Comparison of ENCODE assay signal across 11 mouse cellular contexts in the genomic region with DNA sequence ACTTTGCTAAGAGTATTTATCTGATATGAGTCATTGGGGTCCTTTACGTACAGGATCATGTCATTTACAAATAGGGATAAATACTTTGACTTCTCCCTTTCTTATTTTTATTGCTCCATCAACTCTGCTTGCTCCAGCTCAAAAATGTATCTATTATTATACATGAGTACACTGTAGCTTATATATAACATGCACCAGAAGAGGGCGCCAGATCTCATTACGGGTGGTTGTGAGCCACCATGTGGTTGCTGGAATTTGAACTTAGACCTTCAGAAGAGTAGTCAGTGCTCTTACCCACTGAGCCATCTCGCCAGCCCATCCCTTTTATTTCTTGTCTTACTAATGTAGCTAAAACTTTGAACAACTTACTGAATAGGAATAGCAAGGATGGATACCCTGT. TPM values are rescaled to one million over a fixed set of nuclear protein-coding genes. Genes with fewer than 3 reads are reported as not detected.
DNase-seq lines count a peak whose midpoint lies in the region; ATAC-seq and TF ChIP-seq lines count a peak whose summit lies in the region.
"Had no signal": no experiment of that assay in that cellular context is flagged by ENCODE, and none has a peak within 500 bp of the region (broad histone marks: within the 10 kb centered on the region; RNA-seq: fewer than 3 reads in every experiment).

No protein-coding gene starts in this region.

- no peaks in the 10 kb centered on the region for H3K9me3 ChIP-seq in hindbrain, embryonic 13.5 days
- no peaks in the 10 kb centered on the region for H3K9me3 ChIP-seq in forebrain, embryonic 14.5 days (replicated peaks; ENCODE audit: control insufficient read depth, low read length)
- H3K9me3 ChIP-seq: forebrain, embryonic 15.5 days; hindbrain, embryonic 15.5 days; liver, embryonic 15.5 days had no signal

- no peak overlapping the region for H3K4me3 ChIP-seq in spleen, adult 2 months (ENCODE audit: extremely low read depth, insufficient read depth, insufficient read length)
- H3K4me3 ChIP-seq in hindbrain, embryonic 13.5 days = no peak overlapping the region
- no peak overlapping the region for H3K4me3 ChIP-seq in forebrain, embryonic 14.5 days (ENCODE audit: low read depth, low read length)
- H3K4me3 ChIP-seq: forebrain, embryonic 15.5 days; hindbrain, embryonic 15.5 days; liver, embryonic 15.5 days had no signal

- no peak overlapping the region for H3K4me2 ChIP-seq in hindbrain, embryonic 13.5 days
- H3K4me2 ChIP-seq in forebrain, embryonic 14.5 days (ENCODE audit: low read length) = no peak overlapping the region
- H3K4me2 ChIP-seq: forebrain, embryonic 15.5 days; hindbrain, embryonic 15.5 days; liver, embryonic 15.5 days had no signal

- 0 out of 2 replicates have a peak, but pooled peaks have one; percentile 7 for TF ChIP-seq CTCF in brain, embryonic 14.5 days (IDR thresholded peaks at IDR 0.05; ENCODE audit: borderline replicate concordance, extremely low read depth, insufficient read depth, insufficient read length)
- TF ChIP-seq CTCF in spleen, adult 2 months (IDR thresholded peaks at IDR 0.05; ENCODE audit: extremely low read depth, insufficient read depth, insufficient read length, insufficient replicate concordance) = no peak

- DNase-seq in kidney, postnatal 4 days = peak; percentile 16 to 35
- DNase-seq in kidney, adult 11 months = no peak
- peak; percentile 11 to 43 for DNase-seq in CD8-positive naive resting alpha-beta T cell, adult 2 months (ENCODE audit: low read depth in 2 of 2, low spot score in 2 of 2)
- no peak for DNase-seq in brain, embryonic 14.5 days (ENCODE audit: low read depth)
- DNase-seq in spleen, adult 2 months (ENCODE audit: low read depth in 1 of 2, low spot score in 2 of 2) = peak; percentile 12 to 26
- no peak for DNase-seq in forebrain, embryonic 14.5 days (ENCODE audit: low spot score)
- DNase-seq in right cerebral cortex, adult 2 months (ENCODE audit: low spot score in 2 of 2) = no peak

- 66% methylated on average over 4 of the region's 4 CpGs for WGBS in spleen, adult 2 months
- 54% methylated on average over 4 of the region's 4 CpGs for WGBS in hindbrain, embryonic 13.5 days
- WGBS in forebrain, embryonic 14.5 days = 55% methylated on average over 4 of the region's 4 CpGs

- no peak for ATAC-seq in hindbrain, embryonic 13.5 days (ENCODE audit: low FRiP score)
- no peak for ATAC-seq in forebrain, embryonic 14.5 days
- ATAC-seq: forebrain, embryonic 15.5 days had no signal

- no peak overlapping the region for H3K27ac ChIP-seq in spleen, adult 2 months (ENCODE audit: insufficient read depth, low read length)
- no peak overlapping the region for H3K27ac ChIP-seq in hindbrain, embryonic 13.5 days
- no peak overlapping the region for H3K27ac ChIP-seq in forebrain, embryonic 14.5 days (ENCODE audit: low read depth, low read length)
- H3K27ac ChIP-seq: forebrain, embryonic 15.5 days; hindbrain, embryonic 15.5 days; liver, embryonic 15.5 days had no signal

- H3K27me3 ChIP-seq in spleen, adult 2 months (ENCODE audit: control insufficient read depth, insufficient read depth, low read length) = no peaks in the 10 kb centered on the region
- no peaks in the 10 kb centered on the region for H3K27me3 ChIP-seq in hindbrain, embryonic 13.5 days
- no peaks in the 10 kb centered on the region for H3K27me3 ChIP-seq in forebrain, embryonic 14.5 days (replicated peaks; ENCODE audit: control insufficient read depth, insufficient read depth, low read length)
- H3K27me3 ChIP-seq: forebrain, embryonic 15.5 days; hindbrain, embryonic 15.5 days; liver, embryonic 15.5 days had no signal

- no peaks in the 10 kb centered on the region for H3K4me1 ChIP-seq in spleen, adult 2 months (ENCODE audit: control insufficient read depth, insufficient read depth, insufficient read length)
- no peaks in the 10 kb centered on the region for H3K4me1 ChIP-seq in hindbrain, embryonic 13.5 days (replicated peaks)
- no peaks in the 10 kb centered on the region for H3K4me1 ChIP-seq in forebrain, embryonic 14.5 days (ENCODE audit: control insufficient read depth, insufficient read depth, low read length)
- H3K4me1 ChIP-seq: forebrain, embryonic 15.5 days; hindbrain, embryonic 15.5 days had no signal

- no peaks in the 10 kb centered on the region for H3K36me3 ChIP-seq in spleen, adult 2 months (ENCODE audit: control insufficient read depth, insufficient read depth, low read length)
- H3K36me3 ChIP-seq in hindbrain, embryonic 13.5 days = peaks cover 4% of the 10 kb centered on the region; the same call in 1 of the 2 replicates
- no peaks in the 10 kb centered on the region for H3K36me3 ChIP-seq in forebrain, embryonic 14.5 days (ENCODE audit: control insufficient read depth, insufficient read depth, low read length)
- H3K36me3 ChIP-seq: forebrain, embryonic 15.5 days; hindbrain, embryonic 15.5 days had no signal

- no peak for TF ChIP-seq POLR2A in brain, embryonic 14.5 days (IDR thresholded peaks at IDR 0.05; ENCODE audit: borderline replicate concordance, extremely low read depth, insufficient read depth, insufficient read length, poor library complexity, severe bottlenecking)
- no peak for TF ChIP-seq POLR2A in spleen, adult 2 months (IDR thresholded peaks at IDR 0.05; ENCODE audit: low read depth, low read length)

- no peak overlapping the region for H3K9ac ChIP-seq in hindbrain, embryonic 13.5 days
- H3K9ac ChIP-seq in forebrain, embryonic 14.5 days (ENCODE audit: low read length) = no peak overlapping the region
- H3K9ac ChIP-seq: forebrain, embryonic 15.5 days; hindbrain, embryonic 15.5 days; liver, embryonic 15.5 days had no signal

RNA-seq across cellular contexts. Expression of a gene that starts 18.5 kb away (rescaled TPM):
- 6.5 and 7.7 TPM in 2 replicates for polyA plus RNA-seq in brain, embryonic 14.5 days (2012; rRNA removed)
- 0.35 and 0.47 TPM in 2 replicates for polyA plus RNA-seq in spleen, adult 2 months (2012; rRNA removed)
- 7.0 and 8.3 TPM in 2 replicates for polyA plus RNA-seq in hindbrain, embryonic 13.5 days (2015; fragmentation: Nextera tagmentation; extraction: Ambion mirVana)
- 7.4 and 10.3 TPM in 2 replicates for polyA plus RNA-seq in forebrain, embryonic 14.5 days (2014; fragmentation: Nextera tagmentation; extraction: Ambion mirVana)

RNA-seq across cellular contexts. Expression of a gene that starts 55.3 kb away (rescaled TPM):
- 166 and 169 TPM in 2 replicates for polyA plus RNA-seq in brain, embryonic 14.5 days (2012; rRNA removed)
- 24.1 and 36.7 TPM in 2 replicates for polyA plus RNA-seq in spleen, adult 2 months (2012; rRNA removed)
- 62.9 and 70.6 TPM in 2 replicates for polyA plus RNA-seq in hindbrain, embryonic 13.5 days (2015; fragmentation: Nextera tagmentation; extraction: Ambion mirVana)
- 47.0 and 49.0 TPM in 2 replicates for polyA plus RNA-seq in forebrain, embryonic 14.5 days (2014; fragmentation: Nextera tagmentation; extraction: Ambion mirVana)

Comparison
In these comparisons a context has a peak if more than half of its experiments do, and no peak if none do; other contexts are left out.
1. DNase-seq: peak in kidney, postnatal 4 days (2 of 2), CD8-positive naive resting alpha-beta T cell, adult 2 months (2 of 2) and spleen, adult 2 months (2 of 2); none in kidney, adult 11 months (single experiment), brain, embryonic 14.5 days (single experiment), forebrain, embryonic 14.5 days (single experiment) and right cerebral cortex, adult 2 months (0 of 2).